Mouse (Mus musculus): ENCODE data around the gene Ltb4r1.
A peak's percentile ranks its signal among the peaks of the same experiment; 100 is the strongest.

Gene Ltb4r1

DNA sequence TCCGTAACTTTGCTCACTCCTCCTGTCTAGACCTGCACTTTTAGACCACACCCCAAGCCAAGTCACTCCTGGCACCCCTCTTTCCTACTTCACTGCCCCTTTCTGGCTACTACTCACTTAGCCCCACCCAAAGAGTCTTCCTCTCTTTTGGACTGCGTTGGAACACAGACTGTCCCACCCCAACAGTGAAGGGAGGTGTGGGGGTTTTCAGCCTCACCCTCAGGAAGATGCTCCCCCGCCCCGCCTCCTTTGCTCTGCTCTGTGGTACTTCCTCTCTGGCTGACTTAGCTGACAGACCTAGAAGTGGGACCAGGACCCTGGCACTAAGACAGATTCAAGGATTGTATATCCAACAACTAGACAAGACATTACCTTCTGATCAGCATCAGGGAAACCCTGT is at the start of gene Ltb4r1:
TSS of gene Ltb4r1 (plus strand) at position 267 of the 400 bp plus-strand sequence.
- no peak for DNase-seq (ENCODE audit: low spot score)

DNA sequence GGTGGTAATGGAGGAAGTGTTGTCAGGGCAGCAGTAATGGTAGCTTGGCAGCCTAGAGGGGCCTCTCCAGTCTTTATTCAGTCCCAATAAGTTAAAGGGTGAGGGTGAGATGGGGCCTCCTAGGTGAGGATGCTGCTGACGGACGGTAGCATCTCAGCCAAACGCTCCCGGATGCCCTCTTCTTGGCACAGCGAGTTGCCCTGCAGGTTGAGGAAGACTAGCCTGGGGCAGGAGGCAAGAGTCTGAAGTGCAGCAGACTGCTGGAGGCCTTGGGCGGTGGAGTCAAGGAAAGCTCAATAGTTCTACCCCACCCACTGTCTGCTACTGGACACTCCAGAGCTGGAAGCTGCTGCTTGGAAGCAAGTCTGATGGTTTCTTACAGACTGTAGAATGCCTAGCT is 49.5 kb upstream of the Ltb4r1 start:
- no peak for DNase-seq (ENCODE audit: low spot score)

DNA sequence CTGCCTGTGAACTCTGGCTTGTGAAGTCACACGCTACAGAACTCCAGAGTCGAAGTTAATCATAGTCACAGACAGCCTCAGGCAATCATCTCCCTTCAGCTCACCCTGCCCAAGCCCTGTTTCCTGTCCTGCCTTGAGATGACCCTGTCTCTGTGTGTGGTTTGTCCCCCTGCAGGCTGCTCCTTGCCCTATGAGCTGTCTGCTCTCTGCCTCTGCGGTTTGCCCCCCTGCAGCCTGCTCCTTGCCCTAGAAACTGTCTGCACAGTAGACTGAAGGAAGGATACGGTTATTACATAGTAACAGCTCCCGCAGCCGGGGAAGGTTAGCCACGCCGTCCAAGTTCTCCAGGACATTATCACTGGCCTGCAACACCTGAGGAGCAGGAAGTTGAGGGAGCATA is 48.9 kb upstream of the Ltb4r1 start:
- no peak for DNase-seq (ENCODE audit: low spot score)

DNA sequence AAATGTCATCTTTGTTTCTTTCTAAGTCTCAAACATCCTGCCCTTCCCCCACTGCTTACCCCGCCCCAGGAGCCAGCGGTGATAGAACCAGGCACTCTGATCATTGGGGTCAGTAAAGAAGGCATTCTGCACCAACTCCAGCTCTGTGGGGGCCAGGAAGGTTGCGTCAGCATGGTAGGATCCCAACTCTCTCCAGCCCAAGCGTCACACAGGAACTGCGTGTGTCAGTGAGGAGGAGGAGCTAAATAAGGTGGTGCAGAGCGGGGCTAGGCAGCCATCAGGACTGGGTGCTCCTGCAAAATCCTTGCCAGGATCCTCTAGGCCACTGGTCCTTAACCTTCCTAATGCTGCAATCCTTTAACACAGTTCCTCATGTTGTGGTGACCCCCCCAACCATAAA is 46.0 kb upstream of the Ltb4r1 start:
- no peak for DNase-seq (ENCODE audit: low spot score)

DNA sequence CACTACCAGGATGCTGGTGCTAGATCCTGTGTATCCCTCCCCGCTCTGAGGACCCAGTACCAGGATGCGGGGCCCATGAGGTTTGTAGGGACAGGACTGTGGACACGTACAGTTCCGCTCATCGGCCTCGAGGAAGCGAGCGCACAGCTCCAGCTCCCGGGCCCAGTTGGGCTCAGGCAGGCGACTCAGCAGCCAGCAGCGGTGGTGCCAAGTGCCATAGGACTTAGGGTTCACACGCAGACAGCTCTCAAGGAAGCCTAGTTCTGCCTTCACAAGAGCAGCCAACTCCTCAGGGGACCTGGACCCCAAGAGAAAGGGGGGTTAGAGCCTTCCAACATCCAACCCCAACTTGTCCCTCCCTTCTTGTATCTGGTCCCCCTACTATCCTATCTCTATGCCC is 45.1 kb upstream of the Ltb4r1 start:
- no peak for DNase-seq (ENCODE audit: low spot score)

DNA sequence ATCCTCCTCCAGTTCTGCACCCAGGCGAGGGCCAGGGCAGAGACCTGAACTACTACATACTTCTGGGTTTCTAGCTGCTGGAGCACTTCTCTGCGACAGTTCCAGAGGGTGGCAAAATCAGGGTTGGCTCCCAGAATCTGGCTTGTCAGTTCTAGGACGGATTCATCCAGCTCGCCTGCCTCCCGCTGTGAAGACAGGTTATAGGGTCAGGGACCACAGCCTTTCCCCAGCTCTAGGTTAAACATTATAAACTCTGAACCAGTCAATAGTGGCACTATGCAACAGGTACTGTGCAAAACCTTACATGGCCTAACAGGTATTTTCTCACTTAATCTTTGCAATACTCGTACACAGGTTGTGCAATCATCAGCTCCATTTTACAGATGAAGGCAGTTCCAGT is 44.7 kb upstream of the Ltb4r1 start:
- DNase-seq (ENCODE audit: low spot score) = no peak

DNA sequence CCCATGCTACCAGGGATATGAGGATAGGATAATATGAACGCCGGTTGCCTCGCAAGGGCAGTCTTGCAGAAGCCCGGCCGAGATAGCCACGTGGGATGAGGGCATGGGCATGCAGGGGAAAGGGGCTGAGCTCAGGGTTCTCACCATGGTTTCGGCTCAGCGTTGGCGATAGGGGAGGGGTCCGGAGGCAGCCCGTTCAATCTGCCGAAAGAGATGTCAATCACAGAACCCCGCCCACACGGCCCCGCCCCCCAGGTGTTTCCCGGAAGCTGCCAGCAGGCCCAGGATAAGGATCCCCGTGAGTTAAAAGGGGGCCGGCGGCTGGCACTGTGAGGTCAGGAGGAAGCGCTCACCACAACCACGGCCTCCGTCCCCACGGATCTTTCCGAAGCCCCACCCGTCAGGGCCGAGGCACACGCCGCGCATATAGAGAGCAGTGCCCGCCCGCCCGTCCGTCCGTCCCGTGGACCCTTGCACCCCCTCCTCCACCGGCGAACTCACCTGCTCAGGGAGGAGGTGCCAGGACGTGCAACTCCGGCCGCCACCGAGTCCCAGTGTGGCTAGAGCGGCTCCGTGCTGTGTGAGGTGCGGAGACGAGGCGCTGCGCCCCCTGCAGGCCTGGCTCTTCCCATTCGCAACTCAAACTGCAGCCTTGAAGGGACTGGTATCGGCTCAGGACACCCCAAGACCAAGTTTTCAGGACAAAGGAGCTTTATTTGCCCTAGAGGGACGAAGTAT is 43.9 kb upstream of the Ltb4r1 start, which contains the start of gene Rabggta:
TSS of gene Rabggta (minus strand) at position 564 of the 738 bp plus-strand sequence.
- DNase-seq (ENCODE audit: low spot score) = peak; percentile 79

DNA sequence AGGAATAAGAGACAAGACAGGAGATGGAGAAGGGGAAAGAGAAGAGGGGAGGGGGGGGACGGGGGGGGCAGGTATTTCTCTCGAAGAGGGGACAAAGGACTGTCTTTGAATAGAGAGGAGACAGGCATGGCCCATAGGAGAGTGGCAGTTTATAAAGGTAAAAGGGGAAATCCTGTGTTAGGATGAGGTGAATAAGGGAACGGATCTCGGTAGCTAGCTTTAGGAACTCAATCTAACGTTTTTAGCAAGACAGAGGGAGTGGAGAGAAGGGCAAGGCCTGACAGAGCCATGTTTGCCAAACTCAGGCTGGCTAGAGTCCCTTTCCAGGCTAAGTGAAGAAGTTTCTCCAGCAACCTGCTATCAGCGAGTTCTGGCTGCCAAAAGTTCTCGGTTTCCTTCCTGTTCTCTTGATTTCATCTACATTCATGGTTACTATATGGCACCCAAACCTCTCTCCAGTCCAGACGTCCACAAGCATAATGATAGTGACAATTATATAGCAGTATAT is 43.3 kb upstream of the Ltb4r1 start:
- DNase-seq (ENCODE audit: low spot score) = no peak

DNA sequence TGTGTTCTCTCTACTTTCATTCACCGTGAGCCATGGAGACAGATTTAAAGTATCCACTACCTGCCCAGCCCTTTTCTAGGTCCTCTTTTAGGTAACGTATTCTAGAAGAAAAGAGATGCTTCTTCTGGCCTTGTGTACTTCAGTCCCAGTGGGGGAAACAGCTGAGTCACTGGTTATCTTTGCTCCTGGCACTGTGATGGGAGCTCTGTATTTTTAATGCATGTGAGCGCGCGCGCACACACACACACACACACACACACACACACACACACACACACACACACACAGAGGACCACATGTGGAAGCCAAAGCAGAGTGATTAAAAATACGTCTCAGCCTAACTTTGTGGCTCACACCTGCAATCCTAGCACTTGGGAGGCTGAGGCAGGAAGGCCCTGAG is 42.3 kb upstream of the Ltb4r1 start:
- no peak for DNase-seq (ENCODE audit: low spot score)

DNA sequence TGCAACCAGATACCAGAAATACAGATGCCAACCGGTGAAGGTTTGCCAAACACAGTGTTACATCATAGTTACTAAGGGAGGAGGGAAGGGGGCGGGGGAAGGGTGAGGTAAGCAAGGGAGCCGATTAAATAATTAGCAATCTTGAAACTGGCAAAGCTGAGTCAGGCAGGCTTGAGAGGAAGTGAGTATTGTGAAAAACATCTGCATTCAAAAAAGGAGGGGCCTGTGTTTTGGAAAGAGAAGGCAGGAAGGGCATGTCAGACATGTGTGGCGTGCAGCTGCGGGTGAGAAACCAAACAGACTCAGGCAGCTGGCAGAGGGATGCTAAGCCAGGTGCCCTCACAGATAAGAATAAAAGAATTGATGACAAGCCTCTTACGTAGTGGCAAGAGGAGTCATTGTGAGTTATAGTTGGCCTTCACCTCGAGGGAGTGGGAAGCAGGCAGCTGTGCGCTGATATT is 41.3 kb upstream of the Ltb4r1 start:
- DNase-seq (ENCODE audit: low spot score) = no peak

DNA sequence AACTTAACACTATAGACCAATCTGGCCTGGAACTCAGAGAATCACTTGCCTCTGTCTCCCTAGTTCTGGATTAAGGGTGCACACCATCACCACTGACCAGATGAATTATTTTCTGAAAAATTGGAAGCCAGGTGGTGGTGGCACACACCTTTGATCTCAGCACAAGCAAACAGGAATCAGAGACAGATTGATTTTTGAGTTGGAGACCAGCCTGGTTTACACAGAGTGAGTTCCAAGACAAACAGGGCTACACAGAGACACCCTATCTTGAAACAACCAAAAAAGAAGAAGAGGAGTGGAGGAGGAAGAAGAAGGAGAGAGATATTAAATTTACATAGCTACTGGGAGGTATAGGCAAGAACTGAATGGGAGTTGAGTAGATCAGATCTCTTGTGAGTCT is 39.5 kb upstream of the Ltb4r1 start:
- DNase-seq (ENCODE audit: low spot score) = no peak

DNA sequence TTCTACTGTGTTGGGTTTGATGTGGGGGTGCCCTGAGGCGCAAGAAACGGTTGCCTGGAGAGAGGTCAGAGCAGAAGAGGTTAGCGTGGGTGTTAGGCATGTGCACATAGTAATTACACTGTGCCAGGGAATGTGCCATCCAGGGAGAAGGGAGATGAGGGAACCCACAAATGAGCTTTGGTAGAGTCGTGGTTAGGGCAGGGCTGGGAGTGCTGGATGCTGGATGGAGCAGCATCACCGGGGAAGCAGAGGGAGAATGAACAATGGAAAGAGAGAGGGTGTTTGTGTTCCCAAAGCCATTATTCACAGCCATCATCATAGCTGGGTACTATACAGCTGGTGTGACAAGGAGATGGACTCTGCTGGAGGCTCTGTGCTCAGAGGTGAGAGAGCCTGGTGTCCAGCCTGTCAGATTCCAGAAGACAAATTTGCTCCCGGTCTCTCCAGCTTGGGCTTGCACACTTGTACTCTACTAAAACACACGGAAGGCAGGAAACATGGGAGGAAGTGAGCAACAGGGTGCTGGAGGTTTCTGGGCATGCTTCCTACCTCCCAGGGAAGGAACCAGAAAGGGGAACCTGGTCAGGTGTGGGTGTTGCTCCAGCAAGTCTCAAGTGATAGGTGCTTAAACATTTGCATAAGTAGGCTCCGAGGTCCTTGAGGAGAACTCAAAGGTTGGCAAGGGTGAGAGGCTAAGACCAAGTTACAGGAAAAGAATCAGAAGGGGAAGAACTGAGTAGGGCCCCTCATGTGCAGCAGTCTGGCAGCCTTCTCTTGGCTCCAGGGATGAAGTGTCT is 37.7 kb upstream of the Ltb4r1 start:
- no peak for DNase-seq (ENCODE audit: low spot score)

DNA sequence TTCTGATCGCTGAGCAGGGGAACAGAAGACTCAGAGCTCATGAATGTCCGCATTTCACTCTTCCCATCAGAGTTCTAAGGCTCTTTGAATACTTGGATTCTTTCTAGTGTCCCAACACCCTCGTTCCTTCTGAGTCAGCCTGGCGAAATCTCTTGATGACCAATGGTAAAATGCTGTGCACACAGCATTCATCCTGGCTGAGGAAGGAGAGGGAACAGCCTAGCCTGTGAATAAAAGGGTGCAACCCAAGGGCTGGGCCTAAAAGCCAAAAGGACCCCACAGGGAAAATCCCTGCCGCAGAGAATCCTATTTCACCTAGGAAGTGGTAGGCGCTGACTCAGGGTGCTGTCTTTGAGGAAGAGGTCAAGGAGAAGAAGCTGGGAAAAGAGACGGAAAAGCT is 35.6 kb upstream of the Ltb4r1 start:
- no peak for DNase-seq (ENCODE audit: low spot score)

DNA sequence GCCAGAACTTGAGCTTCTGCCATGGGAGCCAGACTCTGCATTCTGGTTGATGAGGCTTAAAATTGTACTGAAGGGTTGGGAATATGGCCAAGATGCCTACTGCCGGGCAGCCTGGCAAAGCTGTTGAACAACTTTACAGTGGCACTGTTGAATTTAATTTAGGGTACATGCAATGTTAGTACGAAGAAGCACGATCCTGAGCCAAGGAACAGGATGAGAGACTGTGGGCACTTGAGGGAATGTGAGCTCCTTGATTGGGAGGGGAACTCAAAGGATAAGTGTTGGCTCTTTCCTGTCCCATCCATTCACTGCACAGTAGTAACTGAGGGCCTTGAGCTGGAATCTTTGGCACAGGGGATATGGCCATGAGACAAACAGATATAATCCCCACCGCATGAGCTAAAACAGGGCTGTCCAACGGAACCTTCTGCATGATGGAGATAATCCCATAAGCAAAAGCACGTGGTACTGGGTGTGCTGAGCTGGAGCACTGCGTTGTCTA is 35.2 kb upstream of the Ltb4r1 start:
- no peak for DNase-seq (ENCODE audit: low spot score)

DNA sequence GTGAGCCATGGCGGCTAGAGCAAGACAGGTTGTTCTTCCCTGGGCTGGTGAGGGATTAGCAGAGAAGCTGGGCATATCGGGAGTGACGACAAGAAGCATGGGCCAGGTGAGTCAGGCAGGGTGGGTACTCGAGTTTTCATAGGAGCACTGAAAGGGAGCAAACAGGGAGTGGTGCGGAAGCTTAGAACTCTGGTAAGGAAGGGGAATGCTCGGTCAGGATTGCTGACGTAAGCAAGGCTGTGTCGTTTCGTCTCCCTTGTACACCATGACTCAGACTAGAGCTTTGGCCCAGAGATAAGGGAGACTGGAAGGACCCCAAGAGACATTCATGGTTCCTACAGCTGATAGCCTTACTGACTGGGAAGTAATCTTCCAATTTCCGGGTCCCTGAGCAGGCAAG is 31.9 kb upstream of the Ltb4r1 start:
- DNase-seq (ENCODE audit: low spot score) = no peak

DNA sequence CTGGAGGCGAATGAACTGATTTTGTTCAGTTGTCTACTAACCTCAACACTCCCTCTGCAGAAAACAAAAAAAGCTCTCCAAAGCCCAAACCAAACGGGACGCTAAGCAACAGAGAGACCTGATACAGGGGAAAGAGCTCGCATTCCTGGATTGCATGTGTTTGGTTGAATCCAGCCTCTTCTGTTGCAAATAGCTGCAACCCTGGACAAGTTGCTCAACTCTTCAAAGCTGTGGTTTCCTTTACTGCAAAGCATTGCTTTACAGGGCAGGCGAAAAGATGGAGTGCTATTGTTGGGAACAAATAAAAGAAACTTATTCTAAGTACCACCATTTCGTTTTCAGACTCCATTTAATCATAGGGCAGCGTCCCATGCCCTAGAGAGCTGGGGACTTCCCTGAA is 30.9 kb upstream of the Ltb4r1 start:
- no peak for DNase-seq (ENCODE audit: low spot score)

DNA sequence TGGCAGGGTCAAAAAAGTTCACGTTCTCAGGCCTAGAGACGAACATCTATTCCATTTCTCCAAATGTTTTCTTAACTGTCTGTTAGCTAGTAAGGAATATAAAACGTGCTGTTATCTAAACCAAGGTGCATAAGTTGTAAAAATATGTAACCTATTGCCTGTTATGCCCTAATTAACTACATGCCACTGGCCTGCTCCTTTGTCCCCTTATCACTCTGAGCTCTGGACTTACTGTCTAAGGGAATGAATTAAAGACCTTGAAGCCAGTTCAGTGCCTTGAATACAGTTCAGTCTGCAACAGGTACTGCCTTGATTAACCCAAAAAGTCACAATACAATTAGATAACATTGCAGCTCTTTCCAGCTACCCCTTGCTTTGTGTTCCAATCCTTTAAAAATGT is 30.4 kb upstream of the Ltb4r1 start:
- no peak for DNase-seq (ENCODE audit: low spot score)

DNA sequence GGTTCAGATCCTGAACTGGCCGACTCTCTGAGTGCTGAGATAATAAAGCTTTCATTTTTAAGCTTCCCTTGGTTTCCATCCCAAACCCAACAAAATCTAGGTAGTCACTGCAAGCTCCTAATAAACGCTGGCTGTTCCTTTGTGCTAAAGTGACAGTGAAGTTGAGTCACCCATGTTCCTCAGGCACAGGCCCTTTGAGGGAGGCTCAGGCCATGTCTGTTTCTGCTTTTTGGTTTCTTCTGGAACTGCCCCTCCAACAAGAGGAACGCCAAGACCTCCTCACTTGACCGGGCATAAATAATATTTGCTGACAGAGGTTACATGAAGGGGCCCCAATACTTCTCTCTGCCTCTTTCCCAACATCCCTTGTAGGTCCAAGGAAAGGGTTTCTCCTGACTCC is 30.0 kb upstream of the Ltb4r1 start:
- no peak for DNase-seq (ENCODE audit: low spot score)

DNA sequence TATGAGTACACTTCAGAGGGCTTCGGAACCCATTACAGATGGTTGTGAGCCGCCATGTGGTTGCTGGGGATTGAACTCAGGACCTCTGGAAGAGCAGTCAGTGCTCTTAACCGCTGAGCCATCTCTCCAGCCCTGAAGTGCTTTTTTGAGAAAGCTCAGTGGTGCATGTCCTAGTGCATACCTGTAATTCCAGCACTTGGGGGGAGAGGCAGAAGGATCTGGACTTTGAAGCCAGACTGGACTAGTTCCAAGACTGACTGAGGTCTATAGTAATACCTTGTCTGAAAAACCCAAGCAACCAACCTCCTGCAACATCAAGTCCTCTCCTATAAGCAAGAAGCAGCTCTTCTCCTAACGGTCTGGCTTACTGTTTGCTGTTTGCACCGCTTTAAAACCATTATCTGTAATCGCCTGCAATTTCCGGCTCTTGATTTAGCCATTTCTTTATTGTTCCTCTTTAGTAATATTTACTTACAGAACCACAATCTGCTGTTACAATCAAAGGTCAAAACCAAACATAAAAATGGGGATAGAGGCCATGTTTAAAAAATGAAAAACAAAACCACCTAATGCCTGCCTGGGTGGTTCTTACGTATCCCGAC is 28.6 kb upstream of the Ltb4r1 start:
- no peak for DNase-seq (ENCODE audit: low spot score)

DNA sequence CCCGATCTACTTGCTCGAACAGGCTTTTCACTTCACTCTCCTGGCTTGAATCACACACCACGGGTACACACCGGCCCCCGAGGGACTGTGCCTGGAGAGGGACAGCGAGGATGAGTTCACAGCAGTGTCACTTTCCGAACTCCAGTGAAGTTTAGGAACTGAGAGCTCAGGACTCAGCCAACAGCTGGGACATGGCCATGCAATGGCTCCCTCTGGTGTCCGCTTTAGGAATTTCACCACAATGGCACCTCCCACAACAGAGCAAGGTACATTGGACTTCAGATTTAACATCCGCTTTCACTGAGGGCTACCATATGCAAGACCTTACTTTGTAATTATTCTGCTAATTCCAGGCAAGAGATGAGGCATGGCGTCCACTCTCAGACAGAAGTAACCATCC is 22.1 kb upstream of the Ltb4r1 start:
- DNase-seq (ENCODE audit: low spot score) = peak; percentile 86

DNA sequence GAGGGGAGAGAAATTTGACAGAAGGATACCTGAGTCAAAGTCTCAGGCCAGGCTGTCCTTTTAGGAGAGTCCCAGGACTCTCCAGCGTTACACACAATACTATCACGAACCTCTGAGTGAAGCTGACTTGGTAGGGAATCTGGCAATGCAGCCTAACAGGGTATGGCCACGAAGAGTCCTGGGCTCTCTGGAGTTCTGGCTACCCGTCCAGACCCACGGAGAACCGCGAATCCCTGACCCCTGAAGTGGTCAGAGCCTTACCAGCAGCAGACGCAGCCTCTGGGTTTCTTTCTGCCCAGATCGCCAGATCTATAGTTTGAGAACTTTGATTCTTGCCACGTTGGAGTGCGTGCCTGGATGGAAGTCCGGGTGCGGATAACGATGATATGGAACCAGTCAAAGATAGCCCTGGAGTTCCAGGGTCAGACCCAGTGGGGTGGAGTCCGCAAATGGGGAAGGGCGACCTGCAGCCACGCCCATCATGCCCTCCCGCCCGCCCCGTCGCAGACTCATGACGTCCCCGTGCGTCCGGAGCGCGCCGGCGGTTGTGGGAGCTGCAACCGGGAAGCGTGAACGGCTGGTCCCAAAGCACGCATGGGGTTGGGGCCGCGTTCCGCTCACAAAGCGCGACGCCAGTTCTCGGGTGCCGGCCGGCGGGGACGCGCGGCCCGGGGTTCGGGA is 20.4 kb upstream of the Ltb4r1 start, which contains the start of the genes Dhrs1 and Nop9:
TSS of gene Dhrs1 (minus strand) at position 511 of the 681 bp plus-strand sequence.
TSS of gene Nop9 (plus strand) at position 514 of the 681 bp plus-strand sequence.
- DNase-seq (ENCODE audit: low spot score) = peak; percentile 89

DNA sequence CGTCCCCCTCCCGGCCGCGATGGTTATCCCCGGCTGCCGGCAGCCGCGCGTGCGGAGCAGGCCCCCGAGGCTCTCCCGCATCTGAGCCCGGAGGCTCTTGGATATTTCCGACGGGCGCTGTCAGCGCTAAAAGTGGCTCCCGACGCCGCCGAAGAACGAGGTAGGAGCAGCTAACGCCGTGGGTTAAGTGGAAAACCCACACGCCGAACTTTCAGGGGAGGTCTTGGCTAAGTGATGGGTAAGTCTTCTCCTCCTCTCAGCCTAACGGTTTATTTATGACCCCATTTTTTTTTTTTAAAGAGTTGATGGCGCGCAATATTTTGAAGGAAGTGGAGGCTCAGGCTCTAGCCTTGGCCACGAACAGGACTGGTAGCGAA is 19.9 kb upstream of the Ltb4r1 start:
- DNase-seq (ENCODE audit: low spot score) = no peak

Measured in ovary, postnatal 10 days (tissue).